Mouse (Mus musculus) adrenal gland, postnatal 4 days (tissue): ENCODE measurements at regions not wholly inside any gene's neighbourhood (a gene's known extent, or its start where the extent isn't known, plus 50 kb on each side); places are given as distances from the start of the nearest gene placed in this dataset.

ENCODE experiments used
- DNase-seq, 2 experiments: peaks; one replicate each; pipeline ENCODE4 v3.0.0; 2021 to 2022; ENCODE audit warnings: low spot score in 2 of 2, mixed read lengths in 2 of 2

DNA sequence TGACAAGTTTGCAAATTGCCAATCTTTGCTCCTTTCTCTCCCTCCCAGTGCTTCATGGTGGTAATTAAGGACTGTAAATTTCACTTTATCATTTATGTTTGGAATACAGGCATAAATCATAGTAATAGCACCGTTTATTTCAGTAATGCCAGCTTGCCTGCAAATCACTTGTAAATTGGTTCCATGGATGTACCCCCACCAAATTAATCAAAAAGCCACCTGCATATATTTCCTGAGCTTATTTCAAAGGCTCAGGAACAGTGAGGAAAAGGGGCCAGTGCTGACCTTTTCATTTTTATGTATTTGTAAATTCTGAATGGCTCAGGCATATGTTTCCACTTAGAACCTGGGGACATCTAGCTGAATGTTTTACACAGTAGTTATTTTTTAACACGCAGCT, 115.0 kb downstream of the D3Ertd751e start:
- DNase-seq: no peak

DNA sequence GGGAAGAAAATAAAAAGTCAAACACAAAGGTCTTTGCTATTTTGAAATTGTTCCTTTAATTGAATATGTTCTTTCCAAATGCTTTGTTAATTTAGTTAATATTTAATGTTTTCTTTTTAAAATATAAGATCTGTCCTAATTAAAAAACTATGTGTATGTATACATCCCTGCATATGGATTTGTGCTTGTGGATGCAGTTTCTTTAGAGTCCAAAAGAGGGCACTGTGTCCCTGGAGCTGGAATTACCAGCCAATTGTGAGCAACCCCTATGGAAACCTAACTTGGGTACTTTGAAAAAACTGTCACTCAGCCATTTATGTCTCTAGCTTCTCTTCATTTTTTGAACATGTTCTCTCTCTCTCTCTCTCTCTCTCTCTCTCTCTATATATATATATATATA, 120.3 kb downstream of the D3Ertd751e start:
- no peak for DNase-seq

DNA sequence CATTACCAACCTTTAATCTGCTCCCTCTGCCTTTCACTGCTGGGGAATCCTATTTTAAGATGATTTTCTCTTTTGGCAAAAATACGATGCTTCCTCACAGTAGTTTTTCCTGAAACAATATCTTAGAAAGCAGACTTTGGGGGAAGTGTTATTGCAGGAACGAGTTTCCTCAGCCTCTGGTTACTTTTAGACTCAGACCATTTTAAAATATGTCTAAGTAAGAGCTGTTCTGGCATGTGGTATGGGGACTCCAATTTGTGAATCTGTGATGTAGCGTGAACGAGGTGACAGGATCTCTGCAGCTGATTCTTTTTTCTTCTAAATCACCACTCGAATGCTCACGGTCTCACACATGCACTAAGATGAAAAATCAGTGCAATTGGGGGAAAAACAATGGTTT, 166.5 kb downstream of the D3Ertd751e start:
- DNase-seq: no peak

DNA sequence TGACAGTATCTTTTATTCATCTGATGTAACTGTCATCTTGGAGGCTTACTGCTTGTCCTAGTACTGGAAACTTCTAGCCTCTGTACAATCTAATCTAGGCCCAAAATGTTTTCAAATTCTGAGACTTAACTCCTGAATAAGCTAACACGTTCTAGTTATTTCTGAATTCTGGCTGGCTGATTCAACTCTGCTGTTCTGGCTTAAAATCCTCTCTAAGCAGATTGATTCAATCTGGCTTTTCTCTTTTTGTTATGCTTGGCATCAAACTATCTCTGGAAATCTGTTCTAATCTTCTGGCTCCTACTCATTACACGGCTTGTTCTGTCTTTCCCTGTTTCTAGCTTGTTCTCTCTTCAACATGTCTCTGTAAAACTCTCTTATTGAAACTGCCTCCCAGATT, 170.8 kb downstream of the D3Ertd751e start:
- no peak for DNase-seq

DNA sequence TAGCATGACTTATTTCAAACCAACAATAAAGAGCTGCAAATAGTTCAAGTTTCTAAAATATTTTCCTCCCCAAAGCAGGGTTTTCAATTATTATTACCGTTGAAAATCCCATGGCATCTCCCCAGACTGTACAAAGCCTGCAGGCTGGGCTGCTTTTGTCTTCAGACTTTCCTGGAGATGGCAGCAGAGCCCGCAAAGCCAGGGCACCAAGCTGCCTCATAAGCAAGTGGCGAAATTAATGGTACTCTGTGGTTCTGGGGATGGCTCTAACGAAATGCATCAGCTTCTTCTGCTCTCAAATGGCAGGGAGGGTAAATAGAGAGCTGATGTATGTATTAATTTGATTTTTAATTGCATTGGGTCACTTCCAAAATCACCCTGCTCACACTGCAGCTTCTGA, 197.4 kb downstream of the D3Ertd751e start:
- no peak for DNase-seq

DNA sequence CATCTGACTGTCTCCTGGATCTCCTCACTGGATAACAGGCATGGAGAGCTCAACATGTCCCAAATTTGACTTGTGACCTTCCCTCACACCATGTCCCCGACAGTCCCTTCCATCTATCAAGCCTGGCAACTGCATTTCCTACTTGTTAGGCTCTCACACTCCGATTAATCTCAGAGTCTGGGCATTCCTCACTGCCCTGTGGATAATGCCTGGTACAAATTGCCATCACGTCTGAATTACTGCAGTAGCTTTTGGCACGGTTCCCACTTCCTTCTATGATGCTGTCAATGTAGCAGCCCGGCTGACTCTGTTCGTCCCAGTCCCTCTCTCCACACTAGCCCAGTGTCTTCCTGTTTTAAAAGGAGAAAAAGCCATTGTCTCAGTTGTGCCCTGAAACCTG, 200.6 kb downstream of the D3Ertd751e start:
- no peak for DNase-seq

DNA sequence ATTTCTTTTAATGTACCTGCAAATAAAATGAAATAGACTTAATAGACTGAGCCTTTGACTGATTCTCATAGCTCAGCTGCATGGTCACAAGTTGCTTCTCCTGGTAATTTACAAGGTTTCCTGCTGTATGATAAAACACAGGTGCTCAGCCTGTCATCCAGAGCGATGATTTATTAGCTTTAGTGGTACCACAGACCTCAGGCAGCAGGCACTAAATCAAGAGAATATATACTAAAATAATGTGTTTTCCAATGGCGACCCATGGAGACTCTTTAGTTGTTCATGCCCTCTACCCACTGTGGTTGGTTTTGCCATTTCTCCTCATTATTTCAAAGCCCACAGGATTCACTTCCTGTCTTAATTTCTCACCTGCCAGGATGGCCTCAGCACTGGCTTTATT, 207.0 kb downstream of the D3Ertd751e start:
- no peak for DNase-seq

DNA sequence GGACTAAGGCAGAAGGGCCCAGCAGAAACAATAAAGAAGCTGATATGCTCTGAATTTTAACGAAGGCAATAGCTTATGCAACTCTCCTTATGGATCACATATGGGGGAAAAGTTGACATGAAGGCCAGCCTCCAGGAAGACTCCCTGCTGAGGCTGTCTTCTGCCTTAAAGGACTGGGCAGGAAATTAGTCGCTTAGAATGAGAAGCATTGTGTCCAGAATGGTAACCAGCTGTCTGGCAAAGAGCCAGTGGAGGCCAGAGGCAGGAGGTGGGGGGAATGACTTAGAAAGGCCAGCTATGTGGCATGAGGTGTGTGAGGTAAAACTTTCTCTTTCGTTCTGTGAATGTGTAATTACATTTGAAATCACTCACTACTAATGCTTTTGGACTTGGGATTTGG, 215.0 kb downstream of the D3Ertd751e start:
- no peak for DNase-seq

DNA sequence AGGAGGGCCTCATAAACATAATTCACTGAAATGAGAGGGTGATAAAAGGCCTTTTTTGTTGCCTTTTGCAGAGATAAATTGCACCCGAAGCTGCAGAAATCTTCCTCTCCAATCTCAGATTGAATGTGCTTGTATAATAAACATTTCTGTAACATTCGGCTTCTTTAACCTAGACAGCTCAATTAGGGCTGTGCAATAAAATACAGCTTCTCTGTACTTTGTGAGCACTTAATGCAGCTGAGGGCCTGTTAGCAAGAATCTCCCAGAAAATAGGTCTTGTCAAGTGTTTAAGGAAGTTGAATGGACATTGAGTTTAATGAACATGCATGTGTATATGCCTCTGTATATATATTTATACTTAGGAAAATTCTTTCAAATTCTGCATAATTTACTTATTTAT, 217.8 kb downstream of the D3Ertd751e start:
- no peak for DNase-seq

DNA sequence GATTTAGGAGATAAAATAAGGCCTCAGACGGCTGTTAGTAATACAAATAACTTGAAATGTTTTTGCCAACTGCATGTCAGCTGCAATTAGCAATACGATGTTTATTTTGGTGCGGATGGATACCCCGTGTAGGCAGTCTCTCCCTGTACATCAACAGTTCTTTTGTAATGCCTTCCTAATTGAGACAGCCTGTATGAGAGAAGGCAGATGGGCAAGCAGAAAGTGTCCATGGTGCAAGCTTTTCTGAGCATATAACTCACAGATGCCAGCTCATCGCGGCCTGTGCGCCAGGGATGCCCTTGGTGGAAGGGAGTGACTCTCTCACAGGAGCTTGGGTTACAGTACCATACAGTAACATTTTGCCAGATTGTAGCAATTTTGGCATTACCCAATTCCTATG, 220.5 kb downstream of the D3Ertd751e start:
- DNase-seq: no peak

DNA sequence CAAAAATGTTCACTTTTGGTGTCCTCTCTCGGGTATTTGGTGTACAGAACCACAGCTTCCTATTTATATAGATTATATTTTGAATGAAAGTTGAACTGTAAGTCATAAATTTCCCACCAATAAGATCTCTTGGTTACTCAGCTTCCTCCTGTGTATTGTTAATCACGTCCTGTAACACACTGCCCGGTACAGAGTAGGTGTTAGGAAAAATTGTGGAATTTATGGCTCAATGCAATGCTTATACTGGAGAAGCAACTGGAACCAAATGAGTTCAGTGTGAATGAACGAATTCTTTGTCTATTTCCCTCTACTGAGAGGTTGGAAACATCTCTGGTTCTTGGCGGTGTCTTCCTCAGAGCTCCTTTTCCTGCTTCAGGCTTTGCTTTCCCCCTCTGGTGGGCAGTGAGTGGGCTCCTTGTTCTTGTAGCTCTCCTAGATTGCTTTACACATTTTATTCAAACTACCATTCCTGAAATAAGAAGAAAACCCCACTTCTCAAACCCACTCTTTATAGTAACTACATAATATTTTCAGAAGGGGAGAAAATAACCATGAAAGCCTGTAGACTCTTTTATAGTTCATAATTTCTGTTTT, 264.4 kb downstream of the D3Ertd751e start:
- no peak for DNase-seq

DNA sequence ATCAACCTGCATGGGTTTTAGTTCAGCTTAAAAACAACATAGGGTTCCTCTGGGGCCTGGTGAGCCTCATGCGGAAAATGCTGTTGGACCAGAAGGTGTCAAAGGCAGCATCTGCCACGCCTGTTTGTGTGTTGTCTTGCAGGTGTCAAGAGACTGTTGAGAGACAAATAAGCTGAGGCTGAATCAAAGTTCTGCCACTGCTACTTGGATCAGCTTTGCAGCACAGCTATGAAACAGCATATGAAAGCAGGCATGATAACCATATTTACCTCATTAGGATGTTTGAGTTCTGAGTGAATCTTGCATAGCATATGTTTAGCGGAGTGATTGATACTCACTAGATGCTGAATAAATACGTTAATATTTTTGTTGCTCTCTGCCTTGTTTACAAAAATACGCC, 280.8 kb downstream of the D3Ertd751e start:
- no peak for DNase-seq

DNA sequence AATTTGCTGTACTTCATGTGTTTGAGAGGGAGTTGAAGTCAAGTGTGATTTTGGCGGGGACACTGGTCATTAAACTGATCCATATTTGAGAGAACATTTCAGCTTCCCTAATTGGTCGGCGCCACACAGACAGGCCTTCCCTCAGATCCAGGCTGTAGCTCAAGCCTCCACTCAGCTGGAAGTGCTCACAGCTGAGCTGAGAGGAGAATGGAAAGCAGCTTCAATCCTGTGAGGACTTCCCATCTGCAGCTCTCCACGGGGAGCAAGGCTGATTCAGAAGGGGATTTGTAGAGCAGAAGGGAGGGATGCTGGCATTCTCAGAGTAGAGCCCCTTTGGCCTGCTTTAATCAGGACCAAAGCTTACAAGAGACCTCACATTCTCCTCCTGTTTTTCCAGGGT, 297.2 kb downstream of the D3Ertd751e start:
- DNase-seq: no peak

DNA sequence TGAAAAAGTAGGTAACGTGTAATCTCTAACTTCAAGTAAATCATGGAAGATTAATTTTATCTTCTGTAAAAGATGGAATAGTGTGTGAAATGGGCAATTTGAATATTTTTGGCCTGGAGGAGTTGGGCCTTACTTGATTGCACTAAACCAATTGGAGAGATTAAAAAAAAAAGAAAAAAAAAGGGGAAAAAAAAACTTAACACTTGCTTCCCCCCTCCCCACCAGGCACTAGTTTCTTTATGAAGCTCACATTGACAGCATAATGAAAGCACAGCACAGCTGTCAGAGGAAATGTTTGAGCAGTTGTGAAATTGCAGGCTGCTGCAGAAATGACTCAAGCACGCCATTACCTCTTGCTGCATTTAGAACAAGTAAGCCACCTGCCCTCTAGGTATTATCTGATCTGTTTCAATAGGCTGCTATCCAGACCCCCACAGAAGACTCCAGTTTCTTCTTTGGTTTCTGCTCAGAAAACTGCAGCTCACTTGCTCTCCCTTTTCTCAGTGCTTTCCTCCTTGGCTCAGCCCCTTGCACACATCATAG, 297.9 kb downstream of the D3Ertd751e start:
- no peak for DNase-seq

DNA sequence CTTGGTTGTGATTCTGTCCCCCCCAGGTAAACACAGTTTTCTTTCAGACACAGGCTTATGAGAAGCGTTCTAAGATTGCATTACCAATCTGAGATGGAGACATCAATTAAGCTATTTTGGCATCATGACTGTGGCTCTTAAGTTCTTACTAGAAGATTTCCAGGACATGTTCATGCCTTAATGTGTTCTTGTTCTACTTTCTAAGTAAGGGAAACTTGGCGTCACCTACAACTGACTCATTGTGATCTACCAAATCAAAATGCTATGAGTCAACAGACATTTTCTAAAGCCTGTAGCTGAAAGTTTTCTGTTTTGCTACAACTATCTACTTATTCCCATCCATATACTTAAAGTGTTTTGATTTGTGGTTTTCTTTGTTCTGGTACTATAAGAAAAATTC, 298.5 kb downstream of the D3Ertd751e start:
- DNase-seq: no peak

DNA sequence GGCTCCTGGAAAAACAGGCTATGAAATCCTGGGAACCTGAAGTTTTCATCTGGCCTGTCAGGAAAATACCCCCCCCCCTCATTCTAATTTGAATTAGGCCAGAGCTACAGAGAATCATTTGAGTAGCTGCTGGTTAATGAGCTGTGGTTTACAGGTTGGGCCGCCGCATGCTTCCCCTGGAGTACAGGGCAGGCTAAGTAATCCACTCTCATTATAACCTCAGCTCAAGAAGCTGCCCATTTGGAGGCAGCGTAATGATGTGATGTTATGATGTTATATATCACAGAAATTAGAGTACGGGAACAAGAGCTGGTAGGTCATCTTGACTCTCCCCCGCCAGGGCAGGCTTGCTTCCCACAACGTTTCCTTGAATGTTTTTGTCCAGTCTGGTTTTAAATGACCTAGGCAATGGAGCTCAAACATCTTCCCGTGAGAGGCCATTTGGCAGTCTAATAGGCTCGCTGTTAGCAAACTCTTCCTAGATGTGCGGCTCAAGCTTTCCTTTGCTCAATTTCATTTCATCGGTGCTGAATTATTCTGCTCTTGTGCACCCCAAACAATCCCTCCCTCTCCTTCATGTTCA, 315.0 kb downstream of the D3Ertd751e start:
- DNase-seq: no peak

DNA sequence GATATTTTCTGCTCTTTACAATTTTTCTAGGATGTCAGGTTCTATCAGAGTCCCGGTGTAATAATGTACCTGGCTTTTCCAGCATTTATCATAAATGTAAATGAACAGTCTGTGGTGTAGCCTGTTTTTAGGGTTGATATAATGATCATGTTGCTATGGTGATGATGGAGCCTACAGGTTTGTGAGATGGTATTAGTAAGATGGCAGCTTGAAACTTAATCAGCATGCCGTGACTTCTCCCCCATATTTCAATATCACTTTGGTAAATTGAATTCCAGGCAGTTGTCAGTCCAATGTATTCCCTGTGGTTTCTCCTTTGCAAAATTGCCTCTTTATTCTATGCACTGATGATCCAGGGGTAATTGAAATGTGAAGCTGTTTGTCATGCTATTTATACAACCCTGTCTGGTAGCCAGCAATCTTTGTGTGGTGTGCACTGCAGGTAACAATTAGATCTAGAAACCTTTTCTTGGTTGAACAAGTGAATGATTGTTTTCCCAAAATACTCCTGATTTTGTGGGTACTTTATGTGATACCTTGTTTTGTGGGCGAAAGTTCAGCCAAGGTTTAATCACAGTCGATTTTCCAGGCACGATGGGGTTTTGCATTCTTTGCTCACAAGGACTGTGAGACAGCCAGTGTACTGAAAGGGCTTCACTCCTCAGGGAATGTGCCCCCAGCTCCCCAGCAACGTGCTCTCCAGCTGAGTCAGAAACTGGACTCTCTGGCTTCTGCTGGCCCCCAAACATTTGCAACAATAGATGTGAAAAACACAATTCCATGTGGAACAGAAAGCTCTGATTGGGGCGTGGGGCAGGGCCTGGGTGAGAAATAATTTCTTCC, 322.9 kb downstream of the D3Ertd751e start:
- no peak for DNase-seq

DNA sequence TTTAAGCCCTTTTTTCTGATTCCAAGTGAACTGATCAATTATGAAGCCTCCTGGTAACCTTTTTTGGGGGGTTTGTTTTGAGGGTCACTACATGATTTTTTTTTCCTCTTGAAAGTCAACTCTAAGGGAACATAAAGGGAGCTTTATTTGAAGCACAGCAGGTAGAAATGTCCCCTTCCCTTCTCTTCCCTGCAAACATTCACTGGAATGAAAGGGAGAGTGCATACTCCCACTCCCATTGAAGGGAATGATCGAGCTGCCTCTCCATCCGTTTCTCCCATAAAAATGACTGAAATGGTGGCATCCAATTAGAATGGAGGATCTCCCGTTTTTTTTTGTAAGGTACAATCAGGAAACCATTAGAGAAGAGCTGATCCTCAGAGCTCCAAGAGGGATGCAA, 323.6 kb downstream of the D3Ertd751e start:
- no peak for DNase-seq

DNA sequence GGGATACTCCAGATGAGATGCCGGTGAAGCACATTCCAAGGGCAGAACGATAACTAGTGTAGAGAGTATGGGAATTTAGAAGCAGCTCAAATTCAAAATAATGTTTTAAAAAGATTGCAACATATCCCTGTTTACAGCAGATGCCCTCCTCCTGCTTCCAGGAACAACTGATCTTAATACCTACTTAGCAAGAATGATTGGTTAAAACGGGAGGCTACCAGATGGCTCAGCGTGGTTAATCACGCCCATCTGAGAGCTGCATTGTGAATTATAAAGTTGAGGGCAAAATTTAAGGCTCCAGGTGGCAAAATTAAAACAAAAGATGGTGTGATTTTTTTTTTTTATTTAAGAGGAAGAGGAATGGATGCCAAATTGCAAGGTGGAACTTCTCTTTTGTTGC, 324.6 kb downstream of the D3Ertd751e start:
- no peak for DNase-seq

DNA sequence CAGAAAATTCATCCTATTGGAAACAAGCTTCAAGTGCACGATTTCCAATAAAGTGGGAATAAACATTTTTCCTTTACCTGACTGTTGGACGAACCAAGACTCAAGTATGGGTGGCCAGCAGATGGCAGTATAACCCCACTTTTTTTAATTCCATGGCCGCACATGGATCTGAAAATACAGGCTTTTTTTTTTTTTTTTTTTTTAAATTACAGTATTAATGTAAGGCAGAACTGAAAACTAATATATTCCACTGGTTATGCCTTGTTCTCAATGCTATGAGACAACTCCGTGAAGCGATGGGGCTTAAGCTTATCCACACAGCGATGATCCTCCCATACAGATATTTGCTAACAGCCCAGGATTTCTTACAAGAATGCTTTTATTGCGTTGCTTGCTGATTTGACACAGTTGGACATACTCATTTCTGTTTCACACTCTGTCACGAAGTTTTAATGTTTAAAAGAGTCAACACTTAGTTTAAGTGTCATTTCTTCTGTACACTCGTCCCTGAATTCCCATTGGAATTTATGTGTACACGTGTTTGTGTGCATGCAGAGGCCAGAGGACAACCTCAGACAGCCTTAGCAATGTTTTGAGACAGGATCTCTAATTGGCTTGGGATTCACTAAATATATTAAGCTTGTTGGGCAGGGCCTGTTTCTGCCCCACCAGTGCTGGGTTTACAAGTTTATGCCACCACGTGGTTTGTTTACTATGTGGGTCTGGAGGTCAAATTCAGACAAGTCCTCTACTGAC, 332.3 kb downstream of the D3Ertd751e start:
- DNase-seq: no peak

DNA sequence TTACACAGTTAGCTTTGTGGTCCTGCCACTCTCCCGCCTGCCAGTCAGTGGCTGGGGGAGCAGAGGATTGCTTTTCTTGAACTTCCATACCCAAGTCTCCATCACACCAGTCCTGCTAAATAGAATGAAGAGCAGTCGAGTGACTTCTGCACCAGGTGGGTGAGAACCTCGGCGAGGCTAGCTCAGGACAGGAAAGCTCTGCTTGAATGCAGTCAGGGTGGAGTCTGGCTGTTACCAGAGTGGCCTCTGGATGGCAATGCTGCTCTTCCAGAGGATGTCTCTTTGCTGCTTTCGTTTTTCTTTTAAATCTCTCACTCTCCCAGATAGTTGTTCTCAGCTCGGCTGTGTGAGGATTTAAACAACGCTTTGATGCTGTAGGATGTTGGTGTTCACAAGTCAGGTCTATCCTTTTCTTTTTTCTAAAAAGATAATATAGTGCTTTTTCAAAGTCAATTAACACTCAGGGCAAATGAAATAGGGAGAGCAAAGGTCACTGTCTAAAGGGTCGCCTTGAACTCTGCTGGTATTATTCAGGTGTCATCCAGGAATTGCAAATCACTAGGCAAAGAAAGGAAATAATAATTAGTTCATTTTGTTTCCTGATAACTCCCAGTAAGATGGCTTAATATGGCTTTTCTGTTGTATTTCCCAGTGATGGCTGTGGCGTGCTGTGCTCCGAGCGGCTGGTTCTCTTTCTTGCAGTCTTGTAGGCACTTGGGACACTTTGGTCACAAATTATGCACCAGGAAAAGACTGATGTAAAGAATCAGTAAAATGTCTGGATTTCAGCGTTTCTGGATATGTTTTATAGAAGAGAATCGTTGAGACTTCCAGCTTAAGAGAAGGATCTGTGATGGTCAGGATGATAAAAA, 368.8 kb downstream of the D3Ertd751e start:
- peak in 1 of 2 experiments; percentile 4 for DNase-seq
